ENCODE assay signal across 13 mouse cellular contexts in the genomic region with DNA sequence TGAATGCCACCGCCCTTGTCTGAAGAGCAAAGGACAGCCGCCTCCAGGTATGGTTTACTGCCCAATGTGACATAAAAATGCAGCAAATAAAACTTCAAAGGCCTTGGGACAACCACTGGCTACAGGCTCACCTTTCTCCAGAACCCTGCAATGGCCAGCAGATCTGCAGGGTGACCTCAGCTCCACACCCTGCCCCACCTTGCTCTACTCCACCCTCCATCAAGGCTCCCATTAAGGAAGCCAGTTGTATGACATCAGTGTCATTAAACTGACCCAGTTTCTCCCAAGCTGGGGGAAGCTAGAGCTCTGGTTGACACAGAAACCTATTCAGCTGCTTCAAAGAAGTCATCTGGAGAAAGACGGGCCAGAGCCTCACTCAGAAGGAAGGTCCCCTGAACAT.
"Had no signal": no experiment of that assay in that cellular context is flagged by ENCODE, and none has a peak within 500 bp of the region (broad histone marks: within the 10 kb centered on the region; RNA-seq: fewer than 3 reads in every experiment).

No protein-coding gene starts in this region.

- H3K27me3 ChIP-seq: limb, embryonic 12.5 days; midbrain, embryonic 12.5 days had no signal

- H3K4me2 ChIP-seq: limb, embryonic 12.5 days; midbrain, embryonic 12.5 days had no signal

- H3K27ac ChIP-seq: kidney, postnatal 0 days; layer of hippocampus, adult 2 months; limb, embryonic 12.5 days; liver, embryonic 14.5 days; midbrain, embryonic 12.5 days had no signal

- H3K4me3 ChIP-seq: layer of hippocampus, adult 2 months; limb, embryonic 12.5 days; midbrain, embryonic 12.5 days had no signal

- H3K9ac ChIP-seq: limb, embryonic 12.5 days; liver, embryonic 14.5 days; midbrain, embryonic 12.5 days had no signal

- H3K9me3 ChIP-seq: limb, embryonic 12.5 days; midbrain, embryonic 12.5 days had no signal

- ATAC-seq: midbrain, embryonic 16.5 days had no signal

- DNase-seq: kidney, adult 11 months; kidney, adult 9 months; kidney, postnatal 36 days; lung, adult 18-20 months; right cerebral cortex, adult 18-20 months; right cerebral cortex, postnatal 25 days; thymus, postnatal 4 days had no signal

- H3K4me1 ChIP-seq: midbrain, embryonic 12.5 days had no signal

- H3K36me3 ChIP-seq: limb, embryonic 12.5 days; midbrain, embryonic 12.5 days had no signal
